Mouse (Mus musculus): ENCODE results near the gene Rab3b.
A peak's percentile ranks its signal among the peaks of the same experiment; 100 is the strongest.

The Rab3b gene

DNA sequence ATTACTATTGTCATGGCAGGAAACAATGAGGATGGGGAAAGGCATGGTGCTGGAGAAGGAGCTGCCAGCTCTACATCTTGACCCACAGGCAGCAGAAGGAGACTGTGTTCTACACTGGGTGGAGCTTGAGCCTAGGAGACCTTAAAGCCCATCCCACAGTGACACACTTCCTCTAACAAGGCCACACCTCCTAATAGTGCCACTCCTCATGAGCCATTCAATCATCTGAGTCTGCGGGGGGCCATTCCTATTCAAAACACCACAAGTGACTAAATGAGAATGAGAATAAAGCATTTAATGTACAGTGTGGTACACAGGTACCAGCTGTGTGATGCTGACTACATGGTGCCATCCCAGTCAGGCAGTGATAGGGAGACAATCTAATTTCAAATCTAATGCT, 71.3 kb downstream of the Rab3b start:
- DNase-seq (ENCODE audit: low spot score in 2 of 2): no peak

DNA sequence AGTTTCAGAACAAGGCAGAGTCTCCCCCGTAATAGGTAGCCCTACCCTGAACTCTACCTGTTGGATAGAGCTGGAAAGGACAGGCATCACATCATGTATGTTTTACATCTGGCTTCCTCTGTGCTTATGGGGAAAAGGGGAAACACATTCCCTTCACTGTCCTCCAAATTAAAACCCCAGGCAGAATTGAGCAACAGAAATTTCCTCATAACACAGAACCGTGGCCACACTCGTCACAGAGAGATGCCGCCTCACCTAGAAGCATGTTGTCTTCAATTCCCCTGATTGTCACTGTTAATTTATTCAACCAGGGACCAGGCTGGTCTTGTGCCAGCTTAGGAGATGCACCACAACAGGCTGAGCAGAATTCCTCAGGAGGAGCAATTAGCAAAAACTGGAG, 72.8 kb downstream of the Rab3b start:
- DNase-seq (ENCODE audit: low spot score in 2 of 2): no peak

DNA sequence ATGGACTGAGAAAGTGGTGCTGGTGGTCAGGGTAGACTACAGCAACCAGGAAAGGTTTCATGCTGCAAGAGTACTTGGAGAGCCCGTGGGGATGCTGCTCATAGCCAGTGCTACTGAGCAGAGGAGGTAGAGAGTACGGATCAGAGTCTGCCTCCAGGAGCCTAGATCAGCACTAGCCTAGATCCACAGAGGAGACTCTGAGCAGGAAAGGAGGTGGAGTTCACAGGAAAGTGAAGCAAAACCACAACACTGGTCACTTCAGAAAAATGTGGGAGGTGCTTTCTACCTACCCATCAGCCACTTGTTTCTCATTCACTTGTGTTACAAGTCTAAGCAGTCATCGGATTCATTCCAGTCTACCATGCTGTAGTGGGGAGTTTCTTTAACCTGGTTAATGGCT, 80.8 kb downstream of the Rab3b start:
- no peak for DNase-seq (ENCODE audit: low spot score in 2 of 2)

DNA sequence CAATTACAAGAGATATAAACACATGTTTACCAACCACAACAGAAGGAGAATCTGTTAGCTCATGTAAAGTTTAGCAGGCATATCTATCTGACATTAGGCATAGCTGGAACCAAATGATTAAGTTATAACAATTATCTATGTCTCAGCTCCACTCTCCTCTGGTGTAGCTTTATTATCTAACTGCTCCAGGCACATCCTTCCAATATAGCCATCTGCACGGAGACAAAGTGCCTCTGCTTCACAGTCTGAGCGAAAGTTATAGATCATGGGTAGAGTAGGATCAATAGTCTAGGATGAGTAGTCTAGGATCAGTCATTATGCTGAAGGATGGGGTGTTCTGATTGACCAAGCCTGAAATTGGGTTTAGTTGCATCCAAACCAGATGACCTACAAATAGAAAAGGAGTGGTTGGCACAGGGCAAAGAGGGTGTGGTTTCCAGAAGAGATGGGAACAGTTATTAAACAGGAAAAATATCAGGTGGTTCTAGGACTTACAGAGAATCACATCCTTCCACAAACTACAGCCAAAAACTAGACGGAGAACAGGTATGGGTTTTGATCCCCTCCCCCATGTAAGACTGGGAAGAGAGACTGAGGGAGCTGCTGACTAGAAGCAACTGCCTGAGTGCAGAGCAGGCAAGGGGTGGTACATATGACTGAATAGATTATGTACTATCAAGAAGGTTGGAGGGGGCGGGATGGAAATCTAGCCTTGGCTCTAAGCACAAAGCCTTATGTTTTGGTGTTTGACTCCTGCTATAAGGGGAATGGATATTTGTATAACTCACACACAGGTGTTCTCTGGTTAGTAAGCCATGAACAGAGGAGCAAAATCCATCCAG, 82.0 kb downstream of the Rab3b start:
- DNase-seq (ENCODE audit: low spot score in 2 of 2): no peak

DNA sequence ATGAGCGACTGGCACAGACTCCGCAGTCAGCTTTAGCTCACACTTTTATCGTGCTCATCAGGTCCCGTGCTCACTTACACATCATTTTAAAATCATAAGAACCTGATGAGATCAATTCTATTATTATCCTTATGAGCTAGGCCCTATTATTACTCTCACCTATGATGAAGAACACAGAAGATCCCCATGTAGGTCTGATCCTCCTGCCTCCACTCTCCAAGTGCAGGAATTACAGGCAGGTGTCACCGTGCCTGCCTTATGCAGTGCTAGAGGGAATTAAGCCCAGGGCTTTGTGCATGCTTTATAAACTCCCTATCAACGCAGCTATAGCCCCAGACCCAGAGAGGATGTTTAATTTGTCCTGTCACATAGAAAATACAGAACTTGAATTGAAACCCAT, 84.2 kb downstream of the Rab3b start:
- no peak for DNase-seq (ENCODE audit: low spot score in 2 of 2)

DNA sequence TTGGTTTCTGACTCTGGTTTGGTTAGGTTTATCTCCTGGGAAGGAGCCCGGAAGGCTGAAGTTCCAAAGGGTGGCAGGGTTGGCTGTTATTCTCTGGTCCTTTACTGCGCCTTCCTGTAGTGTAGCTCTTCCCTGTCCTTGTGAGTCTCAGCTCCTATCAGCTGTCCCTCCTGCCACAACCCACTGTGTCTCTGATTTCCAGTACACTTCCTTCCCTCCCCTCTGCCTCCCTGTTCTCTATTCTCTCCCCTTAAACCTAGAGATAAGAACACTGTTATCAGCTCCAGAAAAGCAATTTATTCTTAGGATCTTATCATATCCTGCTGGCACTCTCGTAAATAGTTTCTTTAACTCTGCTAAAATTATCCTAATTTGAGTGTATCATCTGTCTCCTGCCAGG, 90.7 kb downstream of the Rab3b start:
- no peak for DNase-seq (ENCODE audit: low spot score in 2 of 2)

DNA sequence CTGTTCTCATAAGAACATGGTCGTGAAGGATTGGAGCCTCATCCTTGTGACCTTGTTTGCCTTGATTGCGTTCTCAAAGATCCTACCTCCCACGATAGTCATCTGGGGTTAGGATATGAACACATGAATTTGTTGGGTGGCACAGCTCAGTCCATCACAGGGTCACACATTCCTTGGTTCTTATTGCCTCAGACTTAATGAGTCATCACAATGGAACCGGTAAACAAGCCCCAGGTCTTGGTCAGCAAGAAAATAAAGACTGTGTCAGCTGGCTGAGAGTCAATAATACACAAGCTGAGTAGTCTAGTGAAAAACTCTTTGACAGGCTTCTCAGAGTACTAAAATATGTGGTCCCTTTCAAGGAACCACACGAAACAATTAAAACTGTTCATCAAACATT, 92.2 kb downstream of the Rab3b start:
- DNase-seq (ENCODE audit: low spot score in 2 of 2): no peak

DNA sequence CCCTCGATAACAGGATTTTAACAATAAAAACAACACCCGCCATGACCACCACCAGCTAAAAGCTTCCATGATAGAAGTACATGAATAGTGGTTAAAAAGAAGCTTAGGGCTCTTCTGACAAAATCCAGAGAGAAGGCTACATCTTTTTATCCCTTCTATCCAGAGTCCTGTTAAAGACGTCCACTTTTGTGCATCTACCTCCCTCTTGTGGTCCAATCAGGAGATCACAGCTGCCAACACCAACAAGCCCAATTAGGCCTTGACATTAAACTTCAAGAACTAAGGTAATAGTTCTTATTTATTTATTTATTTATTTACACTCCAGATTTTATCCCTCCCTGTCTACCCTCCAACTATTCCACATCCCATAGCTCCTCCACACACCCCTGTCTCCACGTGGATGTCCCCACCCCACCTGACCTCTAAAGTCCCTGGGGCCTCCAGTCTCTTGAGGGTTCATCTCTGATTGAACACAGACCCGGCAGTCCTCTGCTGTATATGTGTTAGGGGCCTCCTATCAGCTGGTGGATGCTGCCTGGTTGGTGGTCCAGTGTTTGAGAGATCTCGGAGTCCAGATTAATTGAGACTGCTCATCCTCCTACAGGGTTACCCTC, 97.7 kb downstream of the Rab3b start:
- peak; percentile 74 to 78 for DNase-seq (ENCODE audit: low spot score in 2 of 2)

DNA sequence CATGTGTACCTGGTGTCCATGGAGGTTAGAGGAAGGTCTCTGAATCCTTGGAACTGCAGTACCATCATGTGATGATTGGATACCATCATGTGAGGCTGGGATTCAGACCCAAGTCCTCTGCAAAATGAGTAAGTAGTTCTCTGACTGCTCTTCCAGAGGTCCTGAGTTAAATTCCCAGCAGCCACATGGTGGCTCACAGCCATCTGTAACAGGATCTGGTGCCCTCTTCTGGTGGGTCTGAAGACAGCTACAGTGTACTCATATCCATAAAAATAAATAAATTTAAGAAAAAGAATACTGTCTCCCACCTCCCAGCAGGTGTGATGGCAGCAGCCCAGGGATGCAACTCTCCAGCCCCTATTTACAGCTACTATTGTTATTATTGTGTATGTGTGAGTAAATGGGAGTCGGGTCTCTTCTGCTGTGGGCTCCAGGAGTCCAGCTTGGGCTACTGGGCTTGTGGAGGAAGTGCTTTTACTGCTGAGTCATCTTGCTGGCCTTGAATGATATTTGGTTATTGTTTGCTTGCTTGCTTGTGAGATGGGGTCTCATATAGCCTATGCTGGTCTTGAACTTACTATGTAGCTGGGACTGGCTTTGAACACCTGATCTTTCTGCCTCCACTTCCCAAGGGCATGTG, 108.1 kb downstream of the Rab3b start:
- no peak for DNase-seq (ENCODE audit: low spot score in 2 of 2)

DNA sequence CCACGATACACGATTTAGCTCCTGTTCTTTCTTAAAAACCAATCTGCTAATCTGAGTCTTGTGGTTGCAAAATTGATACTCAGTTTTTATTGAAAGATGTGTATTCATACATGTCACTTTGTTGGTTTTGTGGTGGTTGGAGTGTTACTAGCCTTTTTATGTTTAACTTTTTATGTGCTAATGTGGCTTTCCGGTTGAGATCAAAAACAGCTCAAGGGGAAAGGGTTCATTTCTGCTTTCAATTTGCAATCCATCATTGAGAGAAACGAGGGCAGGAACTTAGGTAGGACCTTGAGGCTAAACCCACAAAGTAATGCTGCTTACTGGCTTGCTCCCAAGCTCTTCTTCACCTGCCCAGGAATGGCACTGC, 108.6 kb downstream of the Rab3b start:
- DNase-seq (ENCODE audit: low spot score in 2 of 2): no peak

DNA sequence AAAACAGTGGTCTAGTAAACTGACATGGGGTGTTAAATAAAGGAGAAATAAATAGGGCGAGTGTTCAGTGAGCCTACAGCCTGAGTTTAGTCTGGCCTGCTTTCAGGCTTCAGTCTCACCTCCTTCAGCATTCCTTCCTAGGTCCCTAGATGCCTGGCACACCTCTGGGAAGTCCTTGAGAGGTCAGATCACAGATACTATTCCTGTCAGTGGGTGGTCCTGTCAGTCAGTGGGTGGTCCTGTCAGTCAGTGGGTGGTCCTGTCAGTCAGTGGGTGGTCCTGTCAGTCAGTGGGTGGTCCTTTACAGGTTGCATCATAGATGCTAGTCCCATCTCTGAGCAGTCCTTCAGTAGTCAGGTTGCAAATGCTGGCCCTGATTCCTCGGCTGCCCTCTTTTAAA, 110.6 kb downstream of the Rab3b start:
- no peak for DNase-seq (ENCODE audit: low spot score in 2 of 2)

DNA sequence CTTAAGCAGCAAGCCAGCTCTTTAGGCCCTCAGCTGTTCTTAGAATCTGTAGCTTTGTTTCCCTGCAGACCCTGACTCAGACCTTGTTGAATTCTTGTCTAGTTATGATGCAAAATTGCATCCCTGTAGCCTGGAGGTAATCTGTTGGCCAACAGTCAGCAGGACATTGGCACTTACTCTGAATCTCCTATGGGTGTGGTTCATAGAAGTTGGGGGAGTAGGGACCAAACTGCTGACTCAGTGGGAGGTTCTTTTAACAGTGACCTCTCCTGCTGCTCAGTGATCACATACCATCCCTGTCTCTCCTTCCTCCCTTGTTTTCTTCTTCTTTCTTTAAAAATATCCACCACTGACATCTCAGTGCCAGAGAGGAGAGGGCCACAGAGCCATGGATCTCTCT, 111.2 kb downstream of the Rab3b start:
- DNase-seq (ENCODE audit: low spot score in 2 of 2): no peak

DNA sequence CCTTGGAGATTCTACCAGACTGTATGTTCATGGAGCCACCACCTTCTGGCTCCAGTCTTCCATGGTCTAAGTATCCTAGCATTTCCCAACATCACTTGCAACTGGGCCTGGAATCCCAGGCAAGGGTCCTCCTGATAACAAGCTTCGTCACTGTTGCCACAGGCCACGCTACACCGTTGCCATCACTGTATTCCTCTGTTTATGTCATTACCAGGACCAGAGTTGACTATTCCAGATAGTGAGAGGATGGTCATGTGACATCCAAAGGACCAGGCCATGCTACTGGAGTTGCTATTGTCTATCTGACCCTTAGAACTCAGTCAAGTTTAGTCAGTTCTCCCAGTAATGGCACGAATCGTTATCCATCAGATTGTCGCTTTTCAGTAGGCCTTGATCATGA, 111.7 kb downstream of the Rab3b start:
- DNase-seq (ENCODE audit: low spot score in 2 of 2): no peak

DNA sequence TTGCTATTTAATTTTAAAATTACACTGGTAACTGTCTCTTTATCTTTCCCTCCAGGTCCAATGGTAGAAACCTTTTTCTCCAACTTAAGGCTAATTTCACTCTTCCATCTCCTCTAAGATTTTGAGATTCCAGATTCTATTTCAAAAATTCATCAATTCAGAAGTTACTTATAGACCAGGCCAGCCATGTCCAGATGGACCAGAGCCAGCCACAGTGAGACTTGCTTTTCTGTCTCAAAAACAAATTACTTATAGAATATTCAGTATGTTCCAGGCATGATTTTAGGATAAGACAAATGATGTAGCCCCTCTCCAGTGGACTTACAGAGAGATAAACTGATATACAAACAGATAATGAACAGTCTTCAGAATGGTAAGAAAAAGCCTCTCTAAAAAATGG, 112.9 kb downstream of the Rab3b start:
- no peak for DNase-seq (ENCODE audit: low spot score in 2 of 2)

Measured in right cerebral cortex, adult 2 months (tissue).